Mouse (Mus musculus) hindbrain, embryonic 11.5 days (tissue): ENCODE data around the gene Gm33543. TPM values are rescaled to one million over a fixed set of nuclear protein-coding genes. Genes with fewer than 3 reads are reported as not detected.

Experiments used
- ATAC-seq: fragments of 200-750 bp; cut with Nextera tagmentation; 2 replicates; pipeline ENCODE4 v1.8.0; 2017; ENCODE audit warnings: mild to moderate bottlenecking, moderate TSS enrichment, moderate library complexity; ENCODE audit not compliant: low FRiP score
- DNase-seq: peaks from one replicate; pipeline ENCODE4 v3.0.0-alpha.2; 2015; ENCODE audit warnings: low spot score
- H3K27ac ChIP-seq: fragments of 300-500 bp; sonication (generic); 2 replicates; pipeline ENCODE4 v1.5.1; 2014; ENCODE audit warnings: mild to moderate bottlenecking, low read depth, low read length
- H3K27me3 ChIP-seq: fragments of 300-500 bp; sonication (generic); 2 replicates; pipeline ENCODE4 v1.6.1; 2014; ENCODE audit warnings: mild to moderate bottlenecking, low read length, moderate library complexity, mixed read lengths; ENCODE audit not compliant: control insufficient read depth, insufficient read depth
- H3K36me3 ChIP-seq: fragments of 300-500 bp; sonication (generic); 2 replicates; pipeline ENCODE4 v1.6.1; 2014; ENCODE audit warnings: mild to moderate bottlenecking, low read length, moderate library complexity, mixed read lengths; ENCODE audit not compliant: control insufficient read depth, insufficient read depth
- H3K4me1 ChIP-seq: fragments of 300-500 bp; sonication (generic); replicated peaks from 2 replicates; pipeline ENCODE4 v1.6.1; 2014; ENCODE audit warnings: low read length, mixed read lengths; ENCODE audit not compliant: control insufficient read depth, insufficient read depth
- H3K4me2 ChIP-seq: fragments of 300-500 bp; sonication (generic); replicated peaks from 2 replicates; pipeline ENCODE4 v1.6.1; 2014; ENCODE audit warnings: mild to moderate bottlenecking, low read depth, low read length
- H3K4me3 ChIP-seq: fragments of 300-500 bp; sonication (generic); 2 replicates; pipeline ENCODE4 v1.5.1; 2014; ENCODE audit warnings: low read depth, low read length
- H3K9ac ChIP-seq: fragments of 300-500 bp; sonication (generic); 2 replicates; pipeline ENCODE4 v1.6.1; 2014; ENCODE audit warnings: low read depth, low read length
- H3K9me3 ChIP-seq: fragments of 300-500 bp; sonication (generic); 2 replicates; pipeline ENCODE4 v1.6.1; 2016; ENCODE audit warnings: low read length; ENCODE audit not compliant: control insufficient read depth
- WGBS: fragments of 180-500 bp; shearing (Covaris S2); extraction: QIAGEN DNeasy Blood & Tissue Kit; methylation state at CpG from one replicate; pipeline ENCODE4 v1.1.7; 2014; 5-methylcytosine and 5-hydroxymethylcytosine counted together
- polyA plus RNA-seq: library from polyadenylated mRNA; unstranded; fragments of >200 nt; fragmentation: Nextera tagmentation; extraction: Ambion mirVana; gene quantifications from 2 replicates; pipeline ENCODE4 v1.2.1, GENCODE M21; 2014

Gm33543 gene
- polyA plus RNA-seq, 1 experiment from 2014 or later, result not detected

- 44% methylated on average over 9 of the region's 9 CpGs for WGBS
- no peak overlapping the region for H3K9ac ChIP-seq
- H3K4me1 ChIP-seq, result no peaks in the 10 kb centered on the region
- no peak overlapping the region for H3K4me2 ChIP-seq
- no peaks in the 10 kb centered on the region for H3K27me3 ChIP-seq
- H3K4me3 ChIP-seq, result no peak overlapping the region
- ATAC-seq (peak; percentile 53; the same call in 1 of the 2 replicates), DNase-seq (no peak)
- H3K9me3 ChIP-seq, result no peaks in the 10 kb centered on the region
- no peaks in the 10 kb centered on the region for H3K36me3 ChIP-seq
- H3K27ac ChIP-seq, result no peak overlapping the region
Measured at GRCm38 (mm10) chr10:95817419-95818161, 25.1 kb downstream of the Gm33543 start.

GRCm38 (mm10) chr10:95814351-95814750, 28.4 kb downstream of the Gm33543 start:
- H3K4me1 ChIP-seq, result no peaks in the 10 kb centered on the region
- no peak overlapping the region for H3K4me2 ChIP-seq
- no peaks in the 10 kb centered on the region for H3K27me3 ChIP-seq
- no peak overlapping the region for H3K27ac ChIP-seq
- H3K4me3 ChIP-seq, result no peak overlapping the region
- H3K36me3 ChIP-seq, result no peaks in the 10 kb centered on the region
- ATAC-seq, result no peak
- no peak for DNase-seq
- no peak overlapping the region for H3K9ac ChIP-seq
- 96% methylated on average over 6 of the region's 6 CpGs for WGBS
- H3K9me3 ChIP-seq, result no peaks in the 10 kb centered on the region

- Histone ChIP-seq H3K36me3 (no peaks in the 10 kb centered on the region), H3K27ac (no peak overlapping the region), H3K9ac (no peak overlapping the region), H3K4me2 (no peak overlapping the region), H3K4me3 (no peak overlapping the region), H3K4me1 (no peaks in the 10 kb centered on the region), H3K27me3 (no peaks in the 10 kb centered on the region), H3K9me3 (no peaks in the 10 kb centered on the region)
- WGBS, result 61% methylated on average over 4 of the region's 4 CpGs
- DNase-seq (no peak), ATAC-seq (no peak)
Measured at GRCm38 (mm10) chr10:95811869-95812268, 30.9 kb downstream of the Gm33543 start.

GRCm38 (mm10) chr10:95801443-95801811, 41.3 kb downstream of the Gm33543 start:
- Histone ChIP-seq H3K27ac (no peak overlapping the region), H3K4me2 (no peak overlapping the region), H3K9ac (no peak overlapping the region), H3K4me3 (no peak overlapping the region), H3K4me1 (no peaks in the 10 kb centered on the region), H3K9me3 (no peaks in the 10 kb centered on the region), H3K36me3 (no peaks in the 10 kb centered on the region), H3K27me3 (no peaks in the 10 kb centered on the region)
- 62% methylated on average over 2 of the region's 2 CpGs for WGBS
- no peak for ATAC-seq
- DNase-seq, result no peak

GRCm38 (mm10) chr10:95800693-95801442, 41.9 kb downstream of the Gm33543 start:
- no peak overlapping the region for H3K4me3 ChIP-seq
- no peaks in the 10 kb centered on the region for H3K36me3 ChIP-seq
- H3K4me1 ChIP-seq, result no peaks in the 10 kb centered on the region
- H3K27me3 ChIP-seq, result no peaks in the 10 kb centered on the region
- no peak overlapping the region for H3K27ac ChIP-seq
- no peaks in the 10 kb centered on the region for H3K9me3 ChIP-seq
- ATAC-seq (no peak), DNase-seq (no peak)
- 76% methylated on average over 7 of the region's 7 CpGs for WGBS
- no peak overlapping the region for H3K4me2 ChIP-seq
- no peak overlapping the region for H3K9ac ChIP-seq

- ATAC-seq, result no peak
- no peak overlapping the region for H3K4me3 ChIP-seq
- H3K4me1 ChIP-seq, result no peaks in the 10 kb centered on the region
- H3K9me3 ChIP-seq, result no peaks in the 10 kb centered on the region
- H3K4me2 ChIP-seq, result no peak overlapping the region
- H3K9ac ChIP-seq, result no peak overlapping the region
- H3K36me3 ChIP-seq, result no peaks in the 10 kb centered on the region
- WGBS, result 93% methylated on average over 12 of the region's 12 CpGs
- H3K27me3 ChIP-seq, result no peaks in the 10 kb centered on the region
- H3K27ac ChIP-seq, result no peak overlapping the region
- DNase-seq, result no peak
Measured at GRCm38 (mm10) chr10:95797645-95798395, 44.9 kb downstream of the Gm33543 start.

- WGBS, result 87% methylated on average over 4 of the region's 4 CpGs
- ATAC-seq, result no peak
- no peak for DNase-seq
Measured at GRCm38 (mm10) chr10:95795500-95795899, 47.2 kb downstream of the Gm33543 start.

GRCm38 (mm10) chr10:95794706-95795105, 48.0 kb downstream of the Gm33543 start:
- Histone ChIP-seq H3K27ac (no peak overlapping the region), H3K9me3 (no peaks in the 10 kb centered on the region), H3K4me3 (no peak overlapping the region), H3K4me2 (no peak overlapping the region), H3K27me3 (no peaks in the 10 kb centered on the region), H3K36me3 (no peaks in the 10 kb centered on the region), H3K4me1 (no peaks in the 10 kb centered on the region), H3K9ac (no peak overlapping the region)
- DNase-seq, result no peak
- ATAC-seq, result no peak
- WGBS, result 68% methylated on average over 6 of the region's 6 CpGs

More at GRCm38 (mm10) chr10:95795500-95795899, 47.2 kb downstream of the Gm33543 start:
- Histone ChIP-seq H3K9me3 (no peaks in the 10 kb centered on the region), H3K4me2 (no peak overlapping the region), H3K4me1 (no peaks in the 10 kb centered on the region), H3K27ac (no peak overlapping the region), H3K4me3 (no peak overlapping the region), H3K36me3 (no peaks in the 10 kb centered on the region), H3K9ac (no peak overlapping the region), H3K27me3 (no peaks in the 10 kb centered on the region)
